Mouse (Mus musculus) kidney, adult 10 weeks (tissue): Measurements from ENCODE around the gene Prkci. TPM values are rescaled to one million over a fixed set of nuclear protein-coding genes. Genes with fewer than 3 reads are reported as not detected.

Source experiments
- polyA plus RNA-seq: library from polyadenylated mRNA; stranded (reverse); fragments of 350-450 nt; fragmentation: Illumina TruSeq; extraction: RNeasy Lipid Tissue Mini Kit (QIAGEN cat#74804); gene quantifications from one replicate; pipeline ENCODE4 v1.2.3, GENCODE M21; 2014; ENCODE audit warnings: low read depth, low replicate concordance

Prkci gene
- polyA plus RNA-seq = 52.4 TPM

GRCm38 (mm10) chr3:30995283-30995898 lies at the start of gene Prkci:
Gene Prkci (plus strand): TSS chr3:30995747.

GRCm38 (mm10) chr3:30969104-30969581 lies 26.4 kb upstream of the Prkci start, which contains the start of gene Phc3:
Gene Phc3 (minus strand): TSS chr3:30969415.

GRCm38 (mm10) chr3:31094531-31095178 lies 99.1 kb downstream of the Prkci start, which contains the start of gene Skil:
Gene Skil (plus strand): TSS chr3:31095058.

Other genes starting within 250 kb of the Prkci start
- gene Samd7, start 249.5 kb upstream of the Prkci start, polyA plus RNA-seq = not detected
- 453 TPM for gene Sec62, start 202.9 kb upstream of the Prkci start, polyA plus RNA-seq
- 49.6 TPM for gene Gpr160, start 139.8 kb upstream of the Prkci start, polyA plus RNA-seq
- gene Phc3, start 26.3 kb upstream of the Prkci start, polyA plus RNA-seq = 30.8 TPM
- 32.0 TPM for gene Skil, start 99.3 kb downstream of the Prkci start, polyA plus RNA-seq
- gene Cldn11, start 154.2 kb downstream of the Prkci start, polyA plus RNA-seq = 1.9 TPM